Mouse (Mus musculus) cerebellum, adult 2 months (tissue): ENCODE measurements at regions not wholly inside any gene's neighbourhood (a gene's known extent, or its start where the extent isn't known, plus 50 kb on each side); places are given as distances from the start of the nearest gene placed in this dataset.

Experiments used
- DNase-seq, 2 experiments: peaks; one replicate each; pipeline ENCODE4 v3.0.0; 2021
- H3K27ac ChIP-seq: fragments of 200-500 bp; 2 replicates; pipeline ENCODE4 v1.5.1; 2012; ENCODE audit warnings: low read length, control low read depth, inconsistent platforms; ENCODE audit not compliant: insufficient read depth
- H3K27me3 ChIP-seq: fragments of 200-500 bp; 2 replicates; pipeline ENCODE4 v1.6.1; 2012; ENCODE audit warnings: inconsistent platforms, mild to moderate bottlenecking, low read length, moderate library complexity; ENCODE audit not compliant: control insufficient read depth, insufficient read depth
- H3K4me1 ChIP-seq: fragments of 200-500 bp; 2 replicates; pipeline ENCODE4 v1.6.1; 2011; ENCODE audit warnings: low read length; ENCODE audit not compliant: control insufficient read depth, insufficient read depth
- H3K4me3 ChIP-seq: fragments of 200-500 bp; replicated peaks from 2 replicates; pipeline ENCODE3; 2011; ENCODE audit warnings: mild to moderate bottlenecking, low read depth, low read length, control low read depth; ENCODE audit not compliant: insufficient read depth
- CTCF ChIP-seq: fragments of 200-500 bp; IDR thresholded peaks from 2 replicates; pipeline ENCODE4 v1.5.1; 2011; ENCODE audit warnings: low read depth, mild to moderate bottlenecking, control low read depth, low read length, moderate library complexity, borderline replicate concordance; ENCODE audit not compliant: insufficient read depth
- POLR2A ChIP-seq: fragments of 200-500 bp; IDR thresholded peaks from 2 replicates; pipeline ENCODE4 v1.6.1; 2011; ENCODE audit warnings: low read length, control low read depth, borderline replicate concordance; ENCODE audit not compliant: insufficient read depth
- WGBS: fragments of 180-500 bp; shearing (Covaris S2); methylation state at CpG from one replicate; pipeline ENCODE4 v1.1.7; 2018; 5-methylcytosine and 5-hydroxymethylcytosine counted together

GRCm38 (mm10) chr4:154726636-154727045 is 59.0 kb upstream of the Actrt2 start:
- Histone ChIP-seq H3K27me3 (no peaks in the 10 kb centered on the region; the same call in 1 of the 2 replicates), H3K27ac (no peak overlapping the region), H3K4me1 (no peaks in the 10 kb centered on the region), H3K4me3 (no peak overlapping the region)
- WGBS: 23% methylated on average over 3 of the region's 3 CpGs
- TF ChIP-seq POLR2A: no peak
- no peak for TF ChIP-seq CTCF
- no peak for DNase-seq

DNA sequence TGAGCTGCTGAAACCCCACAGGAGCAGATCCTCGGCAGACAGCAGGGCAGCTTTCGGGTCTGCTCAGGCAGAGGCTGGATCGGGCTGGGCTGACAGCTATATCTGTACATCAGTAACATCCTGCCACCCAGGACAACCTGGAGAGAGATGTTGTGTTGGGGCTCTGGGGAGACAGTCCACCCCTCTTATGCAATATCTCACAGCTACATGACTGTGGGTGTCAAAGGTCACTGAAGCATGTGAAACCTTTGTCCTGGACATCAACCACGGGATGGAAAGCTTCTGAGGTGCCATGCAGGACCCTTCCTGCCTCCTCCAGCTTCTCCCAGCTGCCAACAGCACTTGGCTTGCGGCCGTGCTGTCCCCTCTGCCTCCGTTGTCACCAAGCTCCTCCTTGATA is 60.3 kb upstream of the Actrt2 start:
- WGBS: 60% methylated on average over 7 of the region's 7 CpGs
- H3K27ac ChIP-seq: no peak overlapping the region

DNA sequence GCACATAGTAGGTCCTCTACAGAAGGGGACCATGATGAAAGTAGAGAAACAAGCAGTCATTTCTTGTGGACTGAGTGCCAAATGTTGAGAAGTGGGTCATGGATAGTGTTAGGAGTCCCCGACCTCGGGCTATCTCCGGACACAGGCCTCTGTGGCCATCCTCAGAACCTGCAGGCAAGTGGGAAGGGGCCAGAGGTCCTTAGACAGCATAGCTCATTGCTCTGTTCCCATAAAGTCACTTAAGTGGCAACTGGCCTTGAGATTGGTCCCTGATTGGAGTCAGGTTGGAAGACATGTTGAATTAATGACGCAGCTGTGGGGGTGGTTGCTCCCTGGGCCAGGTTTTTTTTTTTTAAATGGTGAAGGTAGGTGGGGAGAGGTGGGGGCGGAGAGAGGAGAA is 63.0 kb upstream of the Actrt2 start:
- WGBS: 93% methylated on average over 5 of the region's 5 CpGs
- no peak overlapping the region for H3K27ac ChIP-seq
- no peak for TF ChIP-seq POLR2A
- no peak for TF ChIP-seq CTCF

More for the DNA sequence above, 60.3 kb upstream of the Actrt2 start:
- Histone ChIP-seq H3K4me1 (no peaks in the 10 kb centered on the region), H3K27me3 (no peaks in the 10 kb centered on the region; the same call in 1 of the 2 replicates), H3K4me3 (no peak overlapping the region)
- no peak for DNase-seq
- no peak for TF ChIP-seq POLR2A
- no peak for TF ChIP-seq CTCF

GRCm38 (mm10) chr4:154731345-154731744 is 63.7 kb upstream of the Actrt2 start:
- TF ChIP-seq POLR2A: no peak
- TF ChIP-seq CTCF: no peak
- H3K27me3 ChIP-seq: no peaks in the 10 kb centered on the region; the same call in 1 of the 2 replicates
- WGBS: 77% methylated on average over 15 of the region's 15 CpGs
- H3K4me1 ChIP-seq: no peaks in the 10 kb centered on the region
- no peak overlapping the region for H3K27ac ChIP-seq
- DNase-seq: no peak
- H3K4me3 ChIP-seq: no peak overlapping the region

More for the DNA sequence above, 63.0 kb upstream of the Actrt2 start:
- no peak overlapping the region for H3K4me3 ChIP-seq
- H3K4me1 ChIP-seq: no peaks in the 10 kb centered on the region
- no peaks in the 10 kb centered on the region; the same call in 1 of the 2 replicates for H3K27me3 ChIP-seq
- DNase-seq: no peak

- Histone ChIP-seq H3K4me1 (no peaks in the 10 kb centered on the region), H3K27ac (no peak overlapping the region), H3K4me3 (no peak overlapping the region), H3K27me3 (no peaks in the 10 kb centered on the region)
- DNase-seq: no peak
- no peak for TF ChIP-seq CTCF
- TF ChIP-seq POLR2A: no peak
- WGBS: 66% methylated on average over 6 of the region's 6 CpGs
These were observed 68.4 kb upstream of the Actrt2 start for GRCm38 (mm10) chr4:154736071-154736470.

DNA sequence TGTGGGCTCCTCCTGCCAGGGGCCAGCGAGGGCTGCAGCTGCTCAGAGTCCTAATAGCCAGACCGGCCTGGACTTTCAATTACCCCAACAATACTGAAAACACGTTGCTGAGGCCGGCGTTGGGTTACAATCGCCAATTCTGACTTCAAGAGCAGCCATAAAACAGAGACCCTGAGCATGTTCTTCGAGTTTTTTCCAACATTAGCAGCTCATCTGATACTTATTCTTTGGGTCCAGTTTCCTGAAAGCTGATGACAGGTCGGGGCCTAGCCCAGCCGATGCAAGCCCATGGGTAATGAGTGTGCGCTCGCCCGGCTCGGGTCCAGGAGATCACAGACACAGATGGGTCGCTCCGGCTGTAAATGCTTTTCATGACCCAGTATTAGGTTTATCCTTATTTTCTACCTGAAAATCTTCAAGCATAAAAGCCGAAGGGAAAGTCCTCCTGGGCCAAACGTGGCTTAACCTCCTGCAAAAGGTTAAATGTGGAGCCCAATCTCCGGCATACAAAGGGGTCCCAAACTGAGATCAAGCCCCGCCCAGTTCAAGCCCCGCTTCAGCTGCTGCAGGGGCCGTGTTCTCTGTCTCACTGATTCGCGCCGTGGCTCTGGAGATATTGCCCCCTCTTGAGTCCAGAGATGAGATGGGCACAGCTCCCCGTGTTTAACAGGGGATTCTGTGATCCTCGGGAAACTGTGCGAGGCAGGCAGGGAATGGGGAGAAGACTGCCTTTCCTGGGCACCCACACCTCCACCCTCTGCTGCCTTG is 73.6 kb upstream of the Actrt2 start:
- Histone ChIP-seq H3K4me3 (no peak overlapping the region), H3K27ac (no peak overlapping the region), H3K27me3 (no peaks in the 10 kb centered on the region), H3K4me1 (no peaks in the 10 kb centered on the region; the same call in 1 of the 2 replicates)
- DNase-seq: no peak
- TF ChIP-seq CTCF (no peak), POLR2A (no peak)
- 57% methylated on average over 27 of the region's 27 CpGs for WGBS

- H3K27ac ChIP-seq: no peak overlapping the region
- H3K4me3 ChIP-seq: no peak overlapping the region
- WGBS: 49% methylated on average over 16 of the region's 16 CpGs
- no peak for DNase-seq
- peaks cover 7% of the 10 kb centered on the region; the same call in 1 of the 2 replicates for H3K4me1 ChIP-seq
- no peaks in the 10 kb centered on the region for H3K27me3 ChIP-seq
- TF ChIP-seq POLR2A: no peak
- TF ChIP-seq CTCF: no peak
These were observed 78.8 kb upstream of the Actrt2 start for GRCm38 (mm10) chr4:154746323-154747005.

DNA sequence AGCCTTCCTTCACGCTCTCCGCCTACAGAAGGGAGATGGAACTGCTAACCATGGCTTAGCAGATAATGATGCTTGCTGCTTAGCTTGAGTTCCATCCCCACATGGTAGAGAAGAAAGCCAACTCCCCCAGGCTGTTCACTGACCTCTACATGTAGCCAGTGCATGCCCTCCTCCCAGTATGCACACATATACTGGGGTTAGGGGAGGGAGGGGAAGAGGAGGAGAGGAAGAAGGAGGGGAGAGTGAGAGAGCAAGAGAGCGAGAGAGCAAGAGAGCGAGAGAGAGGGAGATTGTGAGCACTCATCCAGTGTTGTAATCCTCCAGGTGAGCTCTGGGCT is 79.3 kb upstream of the Actrt2 start:
- no peak for TF ChIP-seq CTCF
- no peak for TF ChIP-seq POLR2A
- WGBS: 84% methylated on average over 4 of the region's 4 CpGs

More for the DNA sequence above, 79.3 kb upstream of the Actrt2 start:
- no peaks in the 10 kb centered on the region for H3K27me3 ChIP-seq
- H3K27ac ChIP-seq: no peak overlapping the region
- no peak for DNase-seq
- H3K4me3 ChIP-seq: no peak overlapping the region
- peaks cover 7% of the 10 kb centered on the region; the same call in 1 of the 2 replicates for H3K4me1 ChIP-seq
